Mouse (Mus musculus): ENCODE results near the gene Rplp2. TPM values are rescaled to one million over a fixed set of nuclear protein-coding genes. Genes with fewer than 3 reads are reported as not detected.

Gene Rplp2
- polyA plus RNA-seq, 1 experiment from 2014 or later = 809 TPM

- no peak for ATAC-seq (ENCODE audit: low FRiP score)
- H3K4me3 ChIP-seq = 0 out of 2 replicates have a peak overlapping the region, but pooled peaks have one; percentile 64
Observed at GRCm38 (mm10) chr7:141432741-141433516, 14.2 kb upstream of the Rplp2 start.

GRCm38 (mm10) chr7:141433517-141434400 is 13.4 kb upstream of the Rplp2 start:
- H3K9ac ChIP-seq = peak overlapping the region; percentile 83
- peak overlapping the region; percentile 77 for H3K4me2 ChIP-seq
- peak overlapping the region; percentile 82 for H3K27ac ChIP-seq
- H3K4me1 ChIP-seq (replicated peaks) = peaks cover 76% of the 10 kb centered on the region
- H3K36me3 ChIP-seq = peaks cover 38% of the 10 kb centered on the region
- WGBS = 73% methylated on average over 15 of the region's 15 CpGs
- no peaks in the 10 kb centered on the region for H3K9me3 ChIP-seq
- no peak for ATAC-seq (ENCODE audit: low FRiP score)
- peak overlapping the region; percentile 64 for H3K4me3 ChIP-seq
- H3K27me3 ChIP-seq = no peaks in the 10 kb centered on the region

More at GRCm38 (mm10) chr7:141432741-141433516, 14.2 kb upstream of the Rplp2 start:
- H3K4me1 ChIP-seq (replicated peaks) = peaks cover 82% of the 10 kb centered on the region
- peaks cover 38% of the 10 kb centered on the region for H3K36me3 ChIP-seq
- H3K9me3 ChIP-seq = no peaks in the 10 kb centered on the region
- H3K4me2 ChIP-seq = peak overlapping the region; percentile 77; the same call in 1 of the 2 replicates
- H3K27me3 ChIP-seq = no peaks in the 10 kb centered on the region
- H3K9ac ChIP-seq = peak overlapping the region; percentile 83
- 0 out of 2 replicates have a peak overlapping the region, but pooled peaks have one; percentile 1 for H3K27ac ChIP-seq
- WGBS = 85% methylated on average over 6 of the region's 6 CpGs

DNA sequence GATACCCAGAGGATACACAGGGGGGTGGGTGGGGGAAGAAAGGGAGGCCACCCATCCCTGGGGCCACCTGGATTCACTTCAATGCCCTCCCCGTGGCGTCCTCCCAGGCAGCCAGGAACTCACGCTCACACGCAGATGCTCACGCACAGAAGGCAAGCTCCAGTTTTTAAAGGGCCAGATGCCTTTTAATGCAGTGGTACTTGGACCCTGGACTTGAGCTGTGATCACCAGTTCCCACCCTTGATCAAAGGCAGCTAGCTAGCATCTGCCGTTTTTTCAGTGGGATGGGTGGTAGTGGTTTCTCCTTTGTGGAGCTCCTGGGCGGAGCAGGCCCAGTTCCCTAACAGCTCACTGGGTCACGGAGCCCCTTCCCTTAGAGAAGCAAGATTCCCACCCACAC is 12.7 kb upstream of the Rplp2 start:
- H3K9ac ChIP-seq = peak overlapping the region; percentile 83
- peak overlapping the region; percentile 77 for H3K4me2 ChIP-seq
- peak overlapping the region; percentile 64 for H3K4me3 ChIP-seq
- H3K4me1 ChIP-seq (replicated peaks) = peaks cover 69% of the 10 kb centered on the region
- no peaks in the 10 kb centered on the region for H3K27me3 ChIP-seq
- H3K36me3 ChIP-seq = peaks cover 44% of the 10 kb centered on the region
- peak overlapping the region; percentile 82 for H3K27ac ChIP-seq
- H3K9me3 ChIP-seq = no peaks in the 10 kb centered on the region
- WGBS = 10% methylated on average over 8 of the region's 8 CpGs
- ATAC-seq (ENCODE audit: low FRiP score) = no peak

GRCm38 (mm10) chr7:141435129-141435855 is 11.9 kb upstream of the Rplp2 start:
- WGBS = 5% methylated on average over 17 of the region's 17 CpGs
- H3K27me3 ChIP-seq = no peaks in the 10 kb centered on the region
- peak overlapping the region; percentile 64 for H3K4me3 ChIP-seq
- peaks cover 61% of the 10 kb centered on the region for H3K4me1 ChIP-seq (replicated peaks)
- H3K36me3 ChIP-seq = peaks cover 42% of the 10 kb centered on the region
- H3K9ac ChIP-seq = peak overlapping the region; percentile 83
- H3K4me2 ChIP-seq = peak overlapping the region; percentile 77
- H3K9me3 ChIP-seq = no peaks in the 10 kb centered on the region
- peak overlapping the region; percentile 82 for H3K27ac ChIP-seq
- no peak for ATAC-seq (ENCODE audit: low FRiP score)

- peak overlapping the region; percentile 85; the same call in 1 of the 2 replicates for H3K9ac ChIP-seq
- peak overlapping the region; percentile 64 for H3K4me3 ChIP-seq
- no peak for ATAC-seq (ENCODE audit: low FRiP score)
- WGBS = 68% methylated on average over 9 of the region's 9 CpGs
- peak overlapping the region; percentile 82 for H3K27ac ChIP-seq
- H3K27me3 ChIP-seq = no peaks in the 10 kb centered on the region
- H3K4me1 ChIP-seq (replicated peaks) = peaks cover 60% of the 10 kb centered on the region
- no peaks in the 10 kb centered on the region for H3K9me3 ChIP-seq
- H3K36me3 ChIP-seq = peaks cover 35% of the 10 kb centered on the region
- peak overlapping the region; percentile 77 for H3K4me2 ChIP-seq
Observed at GRCm38 (mm10) chr7:141435856-141436522, 11.2 kb upstream of the Rplp2 start.

DNA sequence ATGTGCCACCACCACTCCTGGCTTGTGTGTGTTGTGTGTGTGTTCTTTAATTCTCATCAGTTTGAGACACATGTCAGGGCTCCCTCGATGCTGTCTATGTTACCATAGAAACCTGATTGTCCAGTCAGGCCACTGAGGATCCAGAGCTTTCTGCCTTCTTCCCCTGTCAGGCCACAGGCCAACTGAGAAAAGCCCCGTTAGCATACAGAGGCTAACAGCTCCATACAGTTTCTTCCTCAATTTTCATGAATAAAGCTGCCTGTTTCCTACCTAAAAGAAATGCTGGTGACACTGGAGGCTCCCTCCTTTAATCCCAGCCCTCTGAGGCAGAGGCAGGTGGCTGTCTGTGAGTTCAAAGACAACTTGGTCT is 10.7 kb upstream of the Rplp2 start:
- peak overlapping the region; percentile 40; the same call in 1 of the 2 replicates for H3K27ac ChIP-seq

DNA sequence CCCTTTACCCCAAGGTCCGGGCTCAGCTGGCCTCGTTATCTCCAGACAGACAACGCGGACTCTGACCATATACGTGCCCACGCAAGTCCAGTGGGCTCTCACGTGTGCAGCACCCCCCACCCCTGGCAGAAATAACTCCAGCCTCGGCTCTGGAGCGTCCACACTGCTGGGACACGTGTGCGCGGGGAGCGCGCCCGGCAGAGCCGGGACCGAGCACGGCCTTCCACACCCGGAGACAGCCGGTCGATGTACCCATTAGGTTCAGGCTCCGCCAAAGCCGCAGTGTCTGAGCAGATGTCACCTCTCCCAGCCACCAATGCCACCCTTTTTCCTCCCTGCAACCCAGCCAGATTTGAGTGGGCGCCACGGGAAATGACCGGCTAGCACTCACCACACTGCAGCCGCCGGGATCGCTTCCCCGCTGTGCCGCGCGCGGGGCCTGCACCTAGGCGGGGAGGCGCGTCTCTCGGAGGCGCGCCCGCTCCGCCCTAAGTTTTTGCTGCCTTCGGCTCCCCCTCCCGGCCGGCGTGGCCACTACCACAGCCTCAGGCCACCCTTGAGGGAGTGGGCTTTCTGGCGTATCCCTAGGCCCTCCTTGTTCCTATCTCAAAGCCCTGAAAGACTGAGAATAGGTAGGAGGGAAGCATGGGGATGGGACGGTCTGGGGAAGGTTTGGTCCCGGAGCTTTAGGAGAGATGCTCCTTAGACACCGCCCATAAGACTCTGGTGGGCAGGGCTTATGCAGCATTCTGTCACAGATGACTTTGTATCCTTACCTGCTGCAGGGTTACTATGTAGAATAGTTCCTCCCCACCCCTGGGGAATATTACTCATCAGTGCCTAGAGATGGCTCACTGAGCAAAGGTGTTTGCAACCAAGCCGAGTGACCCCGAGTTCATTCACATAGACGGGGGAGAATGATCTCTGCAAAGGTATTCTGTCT is 9.7 kb upstream of the Rplp2 start, which contains the start of gene Slc25a22:
Gene Slc25a22 (minus strand): TSS at position 715 of the 943 bp plus-strand sequence.
- Histone ChIP-seq H3K9ac (peak within 1 kb of the TSS; percentile 85), H3K27me3 (no peaks in the 10 kb centered on the region), H3K4me1 (replicated peaks) (peaks cover 57% of the 10 kb centered on the region), H3K27ac (peak within 1 kb of the TSS; percentile 86), H3K4me3 (peak within 1 kb of the TSS; percentile 64), H3K4me2 (peak within 1 kb of the TSS; percentile 77), H3K9me3 (no peaks in the 10 kb centered on the region), H3K36me3 (peaks cover 20% of the 10 kb centered on the region)
- WGBS = 6% methylated on average over 50 of the region's 53 CpGs
- ATAC-seq (ENCODE audit: low FRiP score) = peak; percentile 76

More for the DNA sequence above, 10.7 kb upstream of the Rplp2 start:
- WGBS = 46% methylated on average over 2 of the region's 2 CpGs
- peak overlapping the region; percentile 85 for H3K9ac ChIP-seq
- peak overlapping the region; percentile 64 for H3K4me3 ChIP-seq
- H3K9me3 ChIP-seq = no peaks in the 10 kb centered on the region
- no peak for ATAC-seq (ENCODE audit: low FRiP score)
- peaks cover 29% of the 10 kb centered on the region for H3K36me3 ChIP-seq
- H3K4me2 ChIP-seq = peak overlapping the region; percentile 77
- peaks cover 60% of the 10 kb centered on the region for H3K4me1 ChIP-seq (replicated peaks)
- no peaks in the 10 kb centered on the region for H3K27me3 ChIP-seq

GRCm38 (mm10) chr7:141438201-141438968 is 8.8 kb upstream of the Rplp2 start:
- Histone ChIP-seq H3K27ac (peak overlapping the region; percentile 86; the same call in 1 of the 2 replicates), H3K9me3 (no peaks in the 10 kb centered on the region), H3K4me3 (0 out of 2 replicates have a peak overlapping the region, but pooled peaks have one; percentile 64), H3K36me3 (peaks cover 11% of the 10 kb centered on the region), H3K27me3 (no peaks in the 10 kb centered on the region), H3K9ac (peak overlapping the region; percentile 85; the same call in 1 of the 2 replicates), H3K4me2 (peak overlapping the region; percentile 77; the same call in 1 of the 2 replicates), H3K4me1 (replicated peaks) (peaks cover 57% of the 10 kb centered on the region)
- 93% methylated on average over 12 of the region's 12 CpGs for WGBS
- no peak for ATAC-seq (ENCODE audit: low FRiP score)

GRCm38 (mm10) chr7:141439140-141439679 is 8.0 kb upstream of the Rplp2 start:
- Histone ChIP-seq H3K4me3 (no peak overlapping the region), H3K27me3 (no peaks in the 10 kb centered on the region), H3K4me1 (replicated peaks) (peaks cover 57% of the 10 kb centered on the region), H3K27ac (no peak overlapping the region), H3K9me3 (no peaks in the 10 kb centered on the region), H3K4me2 (no peak overlapping the region), H3K9ac (no peak overlapping the region; the same call in 1 of the 2 replicates), H3K36me3 (peaks cover 6% of the 10 kb centered on the region; the same call in 1 of the 2 replicates)
- 94% methylated on average over 10 of the region's 10 CpGs for WGBS
- no peak for ATAC-seq (ENCODE audit: low FRiP score)

All from hindbrain, embryonic 13.5 days (tissue).